Mouse (Mus musculus) CH12.LX (cell line): Measurements from ENCODE around the gene Alad. TPM values are rescaled to one million over a fixed set of nuclear protein-coding genes. Genes with fewer than 3 reads are reported as not detected.

ENCODE experiments used
- DNase-seq: peaks from one replicate; pipeline ENCODE4 v3.0.0-alpha.2; 2013; ENCODE audit errors: extremely low read depth
- H3K27ac ChIP-seq: 2 replicates; pipeline ENCODE4 v1.5.1; 2012; ENCODE audit warnings: low read depth, mild to moderate bottlenecking, control low read depth, moderate library complexity; ENCODE audit not compliant: insufficient read depth
- H3K27me3 ChIP-seq: replicated peaks from 2 replicates; pipeline ENCODE3; 2012; ENCODE audit warnings: inconsistent platforms
- H3K36me3 ChIP-seq, 2 experiments: replicated peaks in 1 of 2; 2 replicates each; pipeline versions ENCODE3 to v1.6.1; 2012; ENCODE audit warnings: inconsistent platforms in 1 of 2, low read length in 1 of 2, mild to moderate bottlenecking in 1 of 2, mixed read lengths in 1 of 2, moderate library complexity in 1 of 2; ENCODE audit not compliant: control insufficient read depth in 1 of 2, insufficient read depth in 1 of 2
- H3K4me1 ChIP-seq, 2 experiments: 2 replicates each; pipeline ENCODE4 v1.6.1; 2012; ENCODE audit warnings: inconsistent platforms in 1 of 2, moderate library complexity in 1 of 2; ENCODE audit not compliant: insufficient read depth in 2 of 2, control insufficient read depth in 1 of 2
- H3K4me2 ChIP-seq: 2 replicates; pipeline ENCODE4 v1.6.1; 2012; ENCODE audit warnings: low read depth, mild to moderate bottlenecking, control low read depth; ENCODE audit not compliant: poor library complexity, insufficient read depth, severe bottlenecking
- H3K4me3 ChIP-seq, 3 experiments: fragments of 150-350 bp in 1 of 3; sonication (generic) in 1 of 3; replicated peaks in 1 of 3; 2 replicates each; pipeline versions ENCODE3 to v1.5.1; 2011 to 2012; ENCODE audit warnings: low read depth in 2 of 3, low read length in 2 of 3, mild to moderate bottlenecking in 2 of 3, moderate library complexity in 2 of 3, control low read depth in 1 of 3, improper control_type of control experiment in 1 of 3, inconsistent platforms in 1 of 3, mixed read lengths in 1 of 3; ENCODE audit not compliant: poor library complexity in 1 of 3
- H3K79me2 ChIP-seq: replicated peaks from 2 replicates; pipeline ENCODE4 v1.6.1; 2012; ENCODE audit warnings: mild to moderate bottlenecking, moderate library complexity; ENCODE audit not compliant: control insufficient read depth, poor library complexity, insufficient read depth, severe bottlenecking; ENCODE audit errors: extremely low read depth
- H3K9ac ChIP-seq: 2 replicates; pipeline ENCODE4 v1.6.1; 2012; ENCODE audit warnings: low read depth, mild to moderate bottlenecking, control low read depth, moderate library complexity; ENCODE audit not compliant: insufficient read depth
- H3K9me3 ChIP-seq: replicated peaks from 2 replicates; pipeline ENCODE3; 2012; ENCODE audit warnings: low read length, inconsistent platforms, mixed read lengths
- BHLHE40 ChIP-seq: IDR thresholded peaks from 2 replicates; pipeline ENCODE4 v1.6.1; 2011; ENCODE audit warnings: mild to moderate bottlenecking, low read depth, low read length, improper control_type of control experiment
- CTCF ChIP-seq, 2 experiments: IDR thresholded peaks in 1 of 2; conservative IDR thresholded peaks in 1 of 2; 2 replicates each; pipeline ENCODE4 v1.5.1; 2011 to 2012; ENCODE audit warnings: low read depth in 2 of 2, low read length in 2 of 2, improper control_type of control experiment in 1 of 2, inconsistent platforms in 1 of 2, mild to moderate bottlenecking in 1 of 2, moderate library complexity in 1 of 2
- E2F4 ChIP-seq: IDR thresholded peaks from 2 replicates; pipeline ENCODE4 v1.6.1; 2011; ENCODE audit warnings: low read depth, low read length, improper control_type of control experiment; ENCODE audit not compliant: insufficient replicate concordance
- ELF1 ChIP-seq: IDR thresholded peaks from 2 replicates; pipeline ENCODE4 v1.6.1; 2014; ENCODE audit warnings: low read depth, mild to moderate bottlenecking, inconsistent platforms, low read length, improper control_type of control experiment
- EP300 ChIP-seq: IDR thresholded peaks from 2 replicates; pipeline ENCODE4 v1.6.1; 2011; ENCODE audit warnings: low read length, improper control_type of control experiment
- ETS1 ChIP-seq: conservative IDR thresholded peaks from 2 replicates; pipeline ENCODE4 v1.6.1; 2012; ENCODE audit warnings: low read depth, mild to moderate bottlenecking, inconsistent platforms, low read length, improper control_type of control experiment, moderate library complexity
- HCFC1 ChIP-seq: IDR thresholded peaks from 2 replicates; pipeline ENCODE4 v1.6.1; 2012; ENCODE audit warnings: low read depth, mild to moderate bottlenecking, inconsistent platforms, low read length, improper control_type of control experiment
- IRF4 ChIP-seq: IDR thresholded peaks from 2 replicates; pipeline ENCODE4 v1.6.1; 2014; ENCODE audit warnings: low read depth, mild to moderate bottlenecking, inconsistent platforms, low read length, improper control_type of control experiment
- JUND ChIP-seq: conservative IDR thresholded peaks from 2 replicates; pipeline ENCODE4 v1.6.1; 2011; ENCODE audit warnings: low read depth, low read length, improper control_type of control experiment
- KAT2A ChIP-seq: IDR thresholded peaks from 2 replicates; pipeline ENCODE4 v1.6.1; 2012; ENCODE audit warnings: low read length, improper control_type of control experiment, inconsistent platforms; ENCODE audit not compliant: insufficient replicate concordance
- MAFK ChIP-seq: IDR thresholded peaks from 2 replicates; pipeline ENCODE4 v1.6.1; 2011; ENCODE audit warnings: low read length, improper control_type of control experiment; ENCODE audit not compliant: insufficient replicate concordance
- MAX ChIP-seq: IDR thresholded peaks from 2 replicates; pipeline ENCODE4 v1.6.1; 2011; ENCODE audit warnings: low read length, improper control_type of control experiment
- MAZ ChIP-seq: IDR thresholded peaks from 2 replicates; pipeline ENCODE4 v1.6.1; 2012; ENCODE audit warnings: low read depth, mild to moderate bottlenecking, inconsistent platforms, low read length, improper control_type of control experiment, moderate library complexity
- MEF2A ChIP-seq: IDR thresholded peaks from 2 replicates; pipeline ENCODE4 v1.6.1; 2014; ENCODE audit warnings: low read depth, mild to moderate bottlenecking, inconsistent platforms, low read length, improper control_type of control experiment, borderline replicate concordance
- MXI1 ChIP-seq: IDR thresholded peaks from 2 replicates; pipeline ENCODE4 v1.6.1; 2011; ENCODE audit warnings: mild to moderate bottlenecking, low read depth, low read length, improper control_type of control experiment
- MYC ChIP-seq: IDR thresholded peaks from 2 replicates; pipeline ENCODE4 v1.6.1; 2011; ENCODE audit warnings: low read depth, mild to moderate bottlenecking, improper control_type of control experiment, low read length
- NELFE ChIP-seq: IDR thresholded peaks from 2 replicates; pipeline ENCODE4 v1.6.1; 2011; ENCODE audit warnings: low read depth, low read length, improper control_type of control experiment
- NRF1 ChIP-seq: IDR thresholded peaks from 2 replicates; pipeline ENCODE4 v1.6.1; 2014; ENCODE audit warnings: low read depth, mild to moderate bottlenecking, inconsistent platforms, low read length, improper control_type of control experiment, moderate library complexity
- PAX5 ChIP-seq: IDR thresholded peaks from 2 replicates; pipeline ENCODE4 v1.6.1; 2012; ENCODE audit warnings: low read length, inconsistent platforms, mixed read lengths
- POLR2A ChIP-seq: IDR thresholded peaks from 2 replicates; pipeline ENCODE4 v1.6.1; 2011; ENCODE audit warnings: low read depth, mild to moderate bottlenecking, improper control_type of control experiment, low read length
- POLR2AphosphoS2 ChIP-seq: IDR thresholded peaks from 2 replicates; pipeline ENCODE4 v1.6.1; 2011; ENCODE audit warnings: low read depth, low read length, improper control_type of control experiment
- RCOR1 ChIP-seq: conservative IDR thresholded peaks from 2 replicates; pipeline ENCODE4 v1.6.1; 2012; ENCODE audit warnings: low read depth, mild to moderate bottlenecking, inconsistent platforms, low read length, improper control_type of control experiment
- SIN3A ChIP-seq: IDR thresholded peaks from 2 replicates; pipeline ENCODE4 v1.6.1; 2012; ENCODE audit warnings: low read length, improper control_type of control experiment, inconsistent platforms
- SMC3 ChIP-seq: IDR thresholded peaks from 2 replicates; pipeline ENCODE4 v1.6.1; 2011; ENCODE audit warnings: low read depth, low read length, improper control_type of control experiment
- TBP ChIP-seq: conservative IDR thresholded peaks from 2 replicates; pipeline ENCODE4 v1.6.1; 2011; ENCODE audit warnings: low read depth, low read length, improper control_type of control experiment
- TCF12 ChIP-seq: IDR thresholded peaks from 2 replicates; pipeline ENCODE4 v1.6.1; 2014; ENCODE audit warnings: low read depth, mild to moderate bottlenecking, inconsistent platforms, low read length, improper control_type of control experiment
- USF2 ChIP-seq: conservative IDR thresholded peaks from 2 replicates; pipeline ENCODE4 v1.6.1; 2011; ENCODE audit warnings: low read depth, low read length, improper control_type of control experiment
- ZC3H11A ChIP-seq: IDR thresholded peaks from 2 replicates; pipeline ENCODE4 v1.6.1; 2012; ENCODE audit warnings: low read depth, mild to moderate bottlenecking, inconsistent platforms, low read length, improper control_type of control experiment
- ZKSCAN1 ChIP-seq: IDR thresholded peaks from 2 replicates; pipeline ENCODE4 v1.6.1; 2012; ENCODE audit warnings: low read depth, inconsistent platforms, low read length, improper control_type of control experiment, borderline replicate concordance
- ZMIZ1 ChIP-seq: IDR thresholded peaks from 2 replicates; pipeline ENCODE4 v1.6.1; 2012; ENCODE audit warnings: low read depth, mild to moderate bottlenecking, inconsistent platforms, low read length, improper control_type of control experiment
- ZNF384 ChIP-seq: IDR thresholded peaks from 2 replicates; pipeline ENCODE4 v1.6.1; 2012; ENCODE audit warnings: low read depth, low read length, improper control_type of control experiment, inconsistent platforms
- dilution Hi-C: fragments of 300-500 bp; cut with MboI; formaldehyde crosslinking; loops from 2 replicates; pipeline ENCODE4 v1.14.3; 2020; ENCODE audit warnings: low sequenced_read_pairs; ENCODE audit not compliant: extremely low pct_unique_long_range_greater_than_20kb, extremely low pct_ligation_motif_present
- in situ Hi-C: fragments of 300-500 bp; cut with MboI; formaldehyde crosslinking; loops from 3 replicates; pipeline ENCODE4 v1.14.3; 2019; ENCODE audit warnings: low sequenced_read_pairs, low pct_ligation_motif_present, low pct_unique_long_range_greater_than_20kb, mixed read lengths
- polyA plus RNA-seq: library from polyadenylated mRNA; unstranded; fragments of >175 nt; gene quantifications from 2 replicates; pipeline ENCODE4 v1.2.1, GENCODE M21; 2012; ENCODE audit warnings: low read depth; ENCODE audit not compliant: insufficient read length
- total RNA-seq, 2 experiments: library from RNA; depleted of rRNA; stranded (reverse); fragments of 300-350 nt in 1 of 2; fragments of >200 nt in 1 of 2; gene quantifications; 2 replicates each; pipeline ENCODE4 v1.2.3; 2012 to 2014

Alad gene
- total and polyA plus RNA-seq, 3 experiments = 35.1 to 79.0 (median 78.2) TPM

DNA sequence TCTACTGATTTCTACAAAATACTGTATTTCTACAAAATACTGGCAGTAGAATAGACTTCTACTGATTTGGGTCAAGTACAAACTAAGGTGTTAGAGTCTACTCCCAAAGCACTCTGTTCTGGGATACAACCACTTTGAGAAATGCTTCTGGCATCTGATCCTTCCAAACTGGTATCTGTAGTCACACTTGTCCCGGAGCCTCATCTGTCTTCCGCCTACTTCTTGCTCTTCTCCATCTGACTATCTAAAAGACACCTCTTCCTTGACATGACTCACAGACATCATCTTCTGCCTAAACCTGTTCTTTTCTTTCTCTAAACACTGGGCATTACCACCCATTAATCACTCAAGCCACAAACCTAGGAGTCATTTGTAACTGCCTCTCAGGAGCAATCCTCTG is 47.6 kb downstream of the Alad start:
- no peak overlapping the region for H3K27ac ChIP-seq

DNA sequence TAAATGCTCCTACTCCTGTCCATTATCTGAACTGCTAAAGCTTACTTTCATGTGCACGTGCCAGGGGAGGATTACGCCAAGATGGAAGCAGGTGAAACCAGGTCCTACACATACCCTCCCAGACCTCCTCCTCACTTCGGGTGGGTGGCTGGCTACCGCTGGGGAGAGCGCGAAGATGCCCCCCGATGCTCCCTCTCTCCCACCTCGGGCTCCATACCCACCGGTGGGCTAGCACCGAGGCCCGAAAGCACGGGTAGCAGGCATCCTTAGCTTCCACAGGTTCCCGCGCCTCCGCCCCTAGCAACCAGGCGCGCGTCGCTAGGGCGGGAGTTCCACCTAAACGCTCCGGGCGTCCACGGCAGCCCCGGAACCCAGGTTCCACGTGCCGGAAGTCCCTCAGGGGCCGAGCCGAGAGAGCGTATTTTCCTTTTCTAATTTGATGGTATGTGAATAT is 49.1 kb downstream of the Alad start, which contains the start of gene Wdr31:
Wdr31 (minus strand) TSS at position 299 of the 454 bp plus-strand sequence.
- Histone ChIP-seq H3K79me2 (no peaks in the 10 kb centered on the region), H3K27me3 (no peaks in the 10 kb centered on the region), H3K9ac (peak within 1 kb of the TSS; percentile 55), H3K36me3 (no peaks in the 10 kb centered on the region), H3K27ac (no peak within 1 kb of the TSS), H3K4me3 (peak within 1 kb of the TSS; percentile 65 to 83 (median 66)), H3K4me2 (peak within 1 kb of the TSS; percentile 81), H3K4me1 (peaks cover 2 to 15% of the 10 kb centered on the region in 2 experiments), H3K9me3 (peaks cover 3% of the 10 kb centered on the region)
- in situ Hi-C loops (no loop called here), dilution Hi-C loops (no loop called here)
- DNase-seq = peak; percentile 76
- TF ChIP-seq PAX5 = no peak
- no peak for TF ChIP-seq ZNF384
- TF ChIP-seq ZMIZ1 = no peak
- TF ChIP-seq MXI1 = peak; percentile 99
- peak; percentile 94 for TF ChIP-seq HCFC1
- TF ChIP-seq USF2 = no peak
- peak; percentile 67 for TF ChIP-seq IRF4
- TF ChIP-seq MEF2A = peak; percentile 74
- no peak for TF ChIP-seq POLR2AphosphoS2
- peak; percentile 89 for TF ChIP-seq BHLHE40
- TF ChIP-seq MAZ = 0 out of 2 replicates have a peak, but pooled peaks have one; percentile 35
- TF ChIP-seq TBP = no peak
- peak; percentile 79 for TF ChIP-seq TCF12
- no peak for TF ChIP-seq JUND
- peak; percentile 99 for TF ChIP-seq SIN3A
- no peak for TF ChIP-seq ZC3H11A
- 0 out of 2 replicates have a peak, but pooled peaks have one; percentile 35 for TF ChIP-seq MYC
- TF ChIP-seq MAFK = no peak
- TF ChIP-seq SMC3 = no peak
- no peak for TF ChIP-seq EP300
- 0 out of 2 replicates have a peak, but pooled peaks have one; percentile 23 for TF ChIP-seq RCOR1
- 0 out of 2 replicates have a peak, but pooled peaks have one; percentile 55 for TF ChIP-seq NELFE
- TF ChIP-seq KAT2A = peak; percentile 47; the same call in 1 of the 2 replicates
- peak; percentile 10; the same call in 1 of the 2 replicates for TF ChIP-seq E2F4
- no peak for TF ChIP-seq ETS1
- peak; percentile 50 for TF ChIP-seq POLR2A
- TF ChIP-seq CTCF (conservative IDR thresholded peaks at IDR 0.05 in 1 of 2, IDR thresholded peaks at IDR 0.05 in 1 of 2; ENCODE audit: low read depth in 2 of 2, low read length in 2 of 2) = no peak
- peak; percentile 80 for TF ChIP-seq MAX
- TF ChIP-seq ELF1 = peak; percentile 83
- TF ChIP-seq ZKSCAN1 = no peak
- TF ChIP-seq NRF1 = peak; percentile 33; the same call in 1 of the 2 replicates

More for the DNA sequence above, 47.6 kb downstream of the Alad start:
- Histone ChIP-seq H3K4me1 (peaks cover 9 to 30% of the 10 kb centered on the region in 2 experiments), H3K36me3 (no peaks in the 10 kb centered on the region), H3K4me3 (no peak overlapping the region), H3K9me3 (peaks cover 3% of the 10 kb centered on the region), H3K9ac (no peak overlapping the region), H3K27me3 (no peaks in the 10 kb centered on the region), H3K4me2 (no peak overlapping the region), H3K79me2 (no peaks in the 10 kb centered on the region)
- no peak for DNase-seq
- dilution Hi-C loops (no loop called here), in situ Hi-C loops (no loop called here)
- no peak for TF ChIP-seq TBP
- no peak for TF ChIP-seq POLR2AphosphoS2
- TF ChIP-seq ZC3H11A = no peak
- no peak for TF ChIP-seq HCFC1
- no peak for TF ChIP-seq TCF12
- no peak for TF ChIP-seq ZKSCAN1
- no peak for TF ChIP-seq E2F4
